Mouse (Mus musculus): ENCODE measurements around the gene Ccdc162. TPM values are rescaled to one million over a fixed set of nuclear protein-coding genes. Genes with fewer than 3 reads are reported as not detected.

Gene Ccdc162
- polyA plus RNA-seq, 1 experiment from 2014 or later: 0.69 TPM

DNA sequence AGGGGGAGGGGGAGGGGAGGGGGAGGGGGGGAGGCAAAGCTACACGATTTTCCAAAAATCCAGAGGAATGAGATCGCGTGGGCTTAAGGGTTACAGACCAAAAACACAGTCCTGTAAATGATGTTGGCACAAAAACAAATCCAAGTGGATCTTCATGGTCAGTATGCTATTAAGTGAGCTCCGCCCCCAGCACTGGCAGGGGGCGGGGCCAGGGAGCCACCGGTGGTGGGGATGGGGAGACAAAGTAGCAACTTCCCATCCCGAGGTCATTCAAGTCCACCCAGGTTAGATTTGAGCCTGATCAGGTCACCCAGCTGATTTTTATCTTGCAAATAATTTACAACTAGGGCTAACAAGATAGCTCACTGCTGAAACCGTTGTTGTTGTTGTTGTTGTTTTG lies 39.0 kb downstream of the Ccdc162 start:
- no peaks in the 10 kb centered on the region for H3K36me3 ChIP-seq (ENCODE audit: control insufficient read depth, insufficient read depth, low read length)
- 52% methylated on average over 8 of the region's 8 CpGs for WGBS
- DNase-seq (ENCODE audit: low spot score) (no peak), ATAC-seq (ENCODE audit: low FRiP score, low TSS enrichment) (no peak)
- H3K4me1 ChIP-seq (replicated peaks; ENCODE audit: control insufficient read depth, insufficient read depth): no peaks in the 10 kb centered on the region
- H3K27me3 ChIP-seq (ENCODE audit: control insufficient read depth, insufficient read depth, low read length): no peaks in the 10 kb centered on the region
- H3K4me3 ChIP-seq (ENCODE audit: low read depth, low read length): no peak overlapping the region
- no peaks in the 10 kb centered on the region for H3K9me3 ChIP-seq (ENCODE audit: control insufficient read depth, low read length)
- no peak overlapping the region for H3K4me2 ChIP-seq (replicated peaks; ENCODE audit: low read depth)
- no peak overlapping the region for H3K9ac ChIP-seq (ENCODE audit: low read length)
- TF ChIP-seq EP300 (optimal IDR thresholded peaks at IDR 0.05) (no peak), CTCF (IDR thresholded peaks at IDR 0.05; ENCODE audit: low read depth) (no peak)
- H3K27ac ChIP-seq (replicated peaks): no peak overlapping the region

GRCm38 (mm10) chr10:41676661-41677061 lies 39.8 kb downstream of the Ccdc162 start:
- WGBS: 69% methylated on average over 6 of the region's 6 CpGs
- H3K36me3 ChIP-seq (ENCODE audit: control insufficient read depth, insufficient read depth, low read length): no peaks in the 10 kb centered on the region
- H3K4me3 ChIP-seq (ENCODE audit: low read depth, low read length): no peak overlapping the region
- H3K27ac ChIP-seq (replicated peaks): no peak overlapping the region
- TF ChIP-seq CTCF (IDR thresholded peaks at IDR 0.05; ENCODE audit: low read depth) (no peak), EP300 (optimal IDR thresholded peaks at IDR 0.05) (no peak)
- H3K4me2 ChIP-seq (replicated peaks; ENCODE audit: low read depth): no peak overlapping the region
- H3K9me3 ChIP-seq (ENCODE audit: control insufficient read depth, low read length): no peaks in the 10 kb centered on the region
- no peaks in the 10 kb centered on the region for H3K27me3 ChIP-seq (ENCODE audit: control insufficient read depth, insufficient read depth, low read length)
- no peak for DNase-seq (ENCODE audit: low spot score)
- ATAC-seq (ENCODE audit: low FRiP score, low TSS enrichment): no peak
- no peak overlapping the region for H3K9ac ChIP-seq (ENCODE audit: low read length)
- H3K4me1 ChIP-seq (replicated peaks; ENCODE audit: control insufficient read depth, insufficient read depth): no peaks in the 10 kb centered on the region

- ATAC-seq (ENCODE audit: low FRiP score, low TSS enrichment) (no peak), DNase-seq (ENCODE audit: low spot score) (no peak)
- Histone ChIP-seq H3K27me3 (ENCODE audit: control insufficient read depth, insufficient read depth, low read length) (no peaks in the 10 kb centered on the region), H3K9me3 (ENCODE audit: control insufficient read depth, low read length) (no peaks in the 10 kb centered on the region), H3K4me3 (ENCODE audit: low read depth, low read length) (no peak overlapping the region), H3K4me1 (replicated peaks; ENCODE audit: control insufficient read depth, insufficient read depth) (no peaks in the 10 kb centered on the region), H3K9ac (ENCODE audit: low read length) (no peak overlapping the region), H3K27ac (replicated peaks) (no peak overlapping the region), H3K36me3 (ENCODE audit: control insufficient read depth, insufficient read depth, low read length) (no peaks in the 10 kb centered on the region), H3K4me2 (replicated peaks; ENCODE audit: low read depth) (no peak overlapping the region)
- whole genome bisulfite sequencing: 66% methylated on average over 6 of the region's 6 CpGs
- TF ChIP-seq CTCF (IDR thresholded peaks at IDR 0.05; ENCODE audit: low read depth) (no peak), EP300 (optimal IDR thresholded peaks at IDR 0.05) (no peak)
Observed at GRCm38 (mm10) chr10:41675842-41676571, 40.4 kb downstream of the Ccdc162 start.

GRCm38 (mm10) chr10:41675243-41675642 lies 41.2 kb downstream of the Ccdc162 start:
- H3K4me1 ChIP-seq (replicated peaks; ENCODE audit: control insufficient read depth, insufficient read depth): no peaks in the 10 kb centered on the region
- 39% methylated on average over 6 of the region's 6 CpGs for WGBS
- no peak for DNase-seq (ENCODE audit: low spot score)
- no peak for ATAC-seq (ENCODE audit: low FRiP score, low TSS enrichment)
- no peak for TF ChIP-seq CTCF (IDR thresholded peaks at IDR 0.05; ENCODE audit: low read depth)
- TF ChIP-seq EP300 (optimal IDR thresholded peaks at IDR 0.05): no peak
- no peak overlapping the region for H3K4me2 ChIP-seq (replicated peaks; ENCODE audit: low read depth)
- no peak overlapping the region for H3K27ac ChIP-seq (replicated peaks)
- no peaks in the 10 kb centered on the region for H3K9me3 ChIP-seq (ENCODE audit: control insufficient read depth, low read length)
- H3K9ac ChIP-seq (ENCODE audit: low read length): no peak overlapping the region
- no peak overlapping the region for H3K4me3 ChIP-seq (ENCODE audit: low read depth, low read length)
- H3K27me3 ChIP-seq (ENCODE audit: control insufficient read depth, insufficient read depth, low read length): no peaks in the 10 kb centered on the region
- H3K36me3 ChIP-seq (ENCODE audit: control insufficient read depth, insufficient read depth, low read length): no peaks in the 10 kb centered on the region

- 76% methylated on average over 3 of the region's 3 CpGs for WGBS
- ATAC-seq (ENCODE audit: low FRiP score, low TSS enrichment) (no peak), DNase-seq (ENCODE audit: low spot score) (no peak)
- no peak overlapping the region for H3K27ac ChIP-seq (replicated peaks)
- H3K4me1 ChIP-seq (replicated peaks; ENCODE audit: control insufficient read depth, insufficient read depth): no peaks in the 10 kb centered on the region
- H3K36me3 ChIP-seq (ENCODE audit: control insufficient read depth, insufficient read depth, low read length): no peaks in the 10 kb centered on the region
- H3K4me2 ChIP-seq (replicated peaks; ENCODE audit: low read depth): no peak overlapping the region
- H3K27me3 ChIP-seq (ENCODE audit: control insufficient read depth, insufficient read depth, low read length): no peaks in the 10 kb centered on the region
- TF ChIP-seq CTCF (IDR thresholded peaks at IDR 0.05; ENCODE audit: low read depth): no peak
- TF ChIP-seq EP300 (optimal IDR thresholded peaks at IDR 0.05): no peak
- H3K9me3 ChIP-seq (ENCODE audit: control insufficient read depth, low read length): no peaks in the 10 kb centered on the region
- H3K4me3 ChIP-seq (ENCODE audit: low read depth, low read length): no peak overlapping the region
- H3K9ac ChIP-seq (ENCODE audit: low read length): no peak overlapping the region
Observed at GRCm38 (mm10) chr10:41674362-41674761, 42.1 kb downstream of the Ccdc162 start.

GRCm38 (mm10) chr10:41670196-41670595 lies 46.2 kb downstream of the Ccdc162 start:
- Histone ChIP-seq H3K9ac (ENCODE audit: low read length) (no peak overlapping the region), H3K36me3 (ENCODE audit: control insufficient read depth, insufficient read depth, low read length) (no peaks in the 10 kb centered on the region), H3K4me1 (replicated peaks; ENCODE audit: control insufficient read depth, insufficient read depth) (no peaks in the 10 kb centered on the region), H3K4me3 (ENCODE audit: low read depth, low read length) (no peak overlapping the region), H3K27me3 (ENCODE audit: control insufficient read depth, insufficient read depth, low read length) (no peaks in the 10 kb centered on the region), H3K4me2 (replicated peaks; ENCODE audit: low read depth) (no peak overlapping the region), H3K9me3 (ENCODE audit: control insufficient read depth, low read length) (no peaks in the 10 kb centered on the region), H3K27ac (replicated peaks) (no peak overlapping the region)
- 75% methylated on average over 5 of the region's 5 CpGs for WGBS
- no peak for ATAC-seq (ENCODE audit: low FRiP score, low TSS enrichment)
- DNase-seq (ENCODE audit: low spot score): no peak
- TF ChIP-seq CTCF (IDR thresholded peaks at IDR 0.05; ENCODE audit: low read depth): no peak
- no peak for TF ChIP-seq EP300 (optimal IDR thresholded peaks at IDR 0.05)

Data from stomach, postnatal 0 days (tissue).